Mouse (Mus musculus): Measurements from ENCODE around the gene Tex2.
"Not testable (repeated sequence)": the region's sequence is repeated elsewhere in the genome, so short reads cannot be mapped to it uniquely, and the experiment has no call there.

The Tex2 gene

DNA sequence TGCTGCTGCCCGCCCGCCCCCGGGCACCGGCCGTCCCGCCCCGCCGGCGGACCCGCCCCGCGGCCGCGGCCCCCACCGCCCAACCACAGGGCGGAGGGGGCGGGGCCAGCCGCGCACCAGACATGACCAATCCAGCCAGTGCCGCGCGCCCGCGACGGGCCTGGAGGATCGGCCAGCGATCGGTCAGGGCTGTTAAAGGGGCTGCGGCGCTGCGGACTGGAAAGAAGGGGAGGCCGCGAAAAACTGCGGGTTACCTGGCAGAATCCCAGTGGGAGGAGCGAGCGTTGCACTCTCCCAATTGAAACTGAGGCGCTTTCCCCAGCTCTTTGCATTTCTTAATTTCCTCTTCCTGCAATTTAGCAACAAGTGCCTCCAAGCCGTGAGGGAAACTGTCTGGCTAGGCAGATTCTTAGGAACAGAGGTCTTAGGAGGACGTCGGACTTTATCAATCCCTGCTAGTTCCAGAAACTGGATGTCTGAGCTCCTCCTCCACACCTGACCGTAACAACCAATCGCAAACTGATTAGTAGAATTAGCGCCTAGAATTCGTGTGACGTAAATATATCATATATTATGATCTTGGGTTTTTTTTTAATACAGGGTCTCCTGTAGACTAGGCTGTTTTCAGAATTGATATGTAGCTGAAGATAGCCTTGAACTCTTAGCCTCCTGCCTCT lies at the start of gene Tex2:
Gene Tex2, minus strand, starts transcription at position 463 of the 677 bp plus-strand sequence.
- DNase-seq (ENCODE audit: extremely low read depth, low read depth), result peak; percentile 87

GRCm38 (mm10) chr11:106662634-106663407 lies 49.6 kb upstream of the Tex2 start:
- no peak for DNase-seq (ENCODE audit: extremely low read depth, low read depth)

DNA sequence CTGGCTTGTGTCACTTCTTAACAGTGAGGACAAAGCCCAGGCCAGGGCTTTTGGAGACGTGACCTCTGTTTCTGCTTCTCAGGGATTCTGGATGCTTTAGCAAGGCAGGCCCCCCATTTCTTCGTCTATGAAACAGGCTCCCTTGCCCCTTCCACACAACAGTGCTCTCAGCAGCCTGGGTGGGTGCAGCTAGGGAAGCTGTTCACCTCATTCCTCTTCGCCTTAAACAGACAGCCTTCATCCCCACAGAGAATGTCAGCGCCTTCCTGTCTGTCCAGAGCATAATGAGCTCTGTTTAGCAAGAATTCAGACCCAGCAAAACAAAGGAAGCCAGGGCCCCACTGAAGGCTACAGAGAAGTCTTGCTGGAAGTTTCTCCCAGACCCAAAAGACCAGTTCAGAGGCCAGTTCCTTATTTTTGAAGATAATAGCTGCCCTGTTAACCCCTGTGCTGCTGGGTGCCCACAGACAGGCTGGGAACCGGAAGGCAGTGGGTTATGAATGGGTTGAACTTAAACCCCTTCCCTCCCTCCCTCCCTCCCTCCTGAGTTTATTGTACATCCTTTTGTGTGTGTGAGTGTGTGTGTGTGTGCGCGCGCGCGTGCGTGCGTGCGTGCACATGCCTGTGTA lies 47.3 kb upstream of the Tex2 start:
- DNase-seq (ENCODE audit: extremely low read depth, low read depth), result no peak

DNA sequence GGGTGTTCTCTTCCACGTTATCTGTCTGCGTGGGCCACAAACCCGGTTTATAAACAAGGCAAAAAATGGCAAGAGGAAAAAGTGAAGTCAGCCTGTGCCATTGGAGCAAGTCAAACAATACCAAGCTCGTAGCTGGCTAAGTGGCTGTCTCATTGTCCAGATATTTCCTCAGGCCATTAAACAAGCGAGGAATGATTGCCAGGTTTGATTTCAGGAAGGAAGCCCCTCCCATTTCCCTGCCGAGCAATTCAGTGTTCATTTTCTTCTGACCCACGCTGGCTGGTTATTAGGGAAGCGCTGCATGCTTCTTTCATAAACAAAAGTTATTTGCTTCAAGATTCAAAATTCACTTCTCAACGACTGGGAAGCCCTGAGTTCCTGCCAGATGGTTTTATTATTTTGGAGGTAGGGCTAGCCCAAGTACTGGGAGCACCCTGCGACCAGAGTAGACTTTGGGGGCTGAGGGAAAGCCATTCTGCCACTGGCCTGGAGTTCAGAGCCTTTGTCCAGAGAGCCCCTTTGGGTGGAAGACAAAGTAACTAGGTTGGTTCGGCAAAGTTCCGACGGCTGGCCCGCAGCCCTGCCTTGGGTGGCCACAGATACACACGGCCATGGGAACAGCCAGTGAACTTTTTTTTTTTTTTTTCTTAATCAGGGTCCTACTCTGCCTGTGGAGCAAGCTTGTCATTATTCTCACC lies 46.5 kb upstream of the Tex2 start:
- no peak for DNase-seq (ENCODE audit: extremely low read depth, low read depth)

GRCm38 (mm10) chr11:106658051-106658880 lies 45.0 kb upstream of the Tex2 start:
- DNase-seq (ENCODE audit: extremely low read depth, low read depth), result no peak

DNA sequence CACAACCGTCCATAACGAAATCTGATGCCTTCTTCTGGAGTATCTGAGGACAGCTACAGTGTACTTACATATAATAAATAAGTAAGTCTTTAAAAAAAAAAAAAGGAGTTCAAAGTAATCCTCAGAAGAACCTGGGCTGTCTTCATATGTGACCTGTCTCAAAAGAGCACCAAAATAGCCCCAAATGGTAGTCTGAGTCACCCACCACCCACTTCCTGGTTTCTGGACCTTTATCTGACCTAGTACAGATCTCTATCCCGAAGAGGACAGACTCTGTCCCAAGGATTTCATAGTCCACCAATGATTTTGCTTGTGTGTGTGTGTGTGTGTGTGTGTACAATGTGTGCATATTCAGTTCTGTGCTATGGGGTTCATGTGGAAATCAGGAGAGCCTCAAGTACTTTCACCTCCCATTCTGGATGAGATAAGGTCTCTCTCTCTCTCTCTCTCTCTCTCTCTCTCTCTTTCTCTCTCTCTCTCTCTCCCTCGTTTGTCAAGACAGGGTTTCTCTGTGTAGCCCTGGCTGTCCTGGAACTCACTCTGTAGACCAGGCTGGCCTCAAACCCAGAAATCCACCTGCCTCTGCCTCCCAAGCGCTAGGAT lies 43.8 kb upstream of the Tex2 start:
- not testable (repeated sequence) for DNase-seq (ENCODE audit: extremely low read depth, low read depth)

DNA sequence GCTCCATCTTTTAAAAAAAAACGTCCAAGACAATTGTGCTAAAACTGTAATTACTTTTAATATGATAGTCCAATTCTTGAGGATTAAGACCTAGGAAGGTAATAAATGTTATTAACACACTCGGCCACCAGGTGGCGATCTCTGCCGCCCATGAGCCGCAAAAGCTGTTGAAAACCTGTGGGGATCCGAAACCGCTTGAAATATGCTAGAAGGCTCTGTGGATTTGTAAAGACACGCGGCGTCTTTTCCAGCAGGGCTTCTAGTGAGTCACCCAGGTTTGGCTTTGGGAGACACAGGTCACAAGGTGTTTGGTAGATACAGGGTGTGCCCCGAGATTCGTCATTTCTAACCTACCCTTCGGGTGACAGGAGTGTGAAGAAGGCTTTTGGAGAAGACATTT lies 35.1 kb upstream of the Tex2 start:
- peak; percentile 61 for DNase-seq (ENCODE audit: extremely low read depth, low read depth)

GRCm38 (mm10) chr11:106642966-106643637 lies 29.9 kb upstream of the Tex2 start:
- DNase-seq (ENCODE audit: extremely low read depth, low read depth), result no peak

GRCm38 (mm10) chr11:106641580-106641979 lies 28.4 kb upstream of the Tex2 start:
- no peak for DNase-seq (ENCODE audit: extremely low read depth, low read depth)

DNA sequence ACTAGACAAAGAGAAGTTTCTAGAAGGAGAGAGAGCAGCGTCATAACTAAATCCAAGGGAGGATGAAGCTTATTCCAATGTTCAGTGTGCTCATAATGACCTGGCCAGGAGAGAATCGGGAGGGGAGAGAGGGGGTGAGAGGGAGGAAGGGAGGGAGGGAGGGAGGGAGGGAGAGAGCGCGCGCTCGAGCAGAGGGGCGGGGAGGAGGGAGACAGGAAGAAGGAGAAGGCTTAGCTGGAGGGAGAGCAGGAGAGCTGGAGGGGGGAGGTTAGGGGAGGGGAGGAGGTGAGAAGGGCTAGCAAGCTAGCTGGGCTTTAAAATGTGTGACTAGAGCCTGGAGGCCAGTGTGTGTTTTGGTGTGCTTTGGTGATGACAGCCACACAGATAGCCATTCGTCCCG lies 26.8 kb upstream of the Tex2 start:
- no peak for DNase-seq (ENCODE audit: extremely low read depth, low read depth)

GRCm38 (mm10) chr11:106639356-106639692 lies 26.1 kb upstream of the Tex2 start:
- DNase-seq (ENCODE audit: extremely low read depth, low read depth), result no peak

DNA sequence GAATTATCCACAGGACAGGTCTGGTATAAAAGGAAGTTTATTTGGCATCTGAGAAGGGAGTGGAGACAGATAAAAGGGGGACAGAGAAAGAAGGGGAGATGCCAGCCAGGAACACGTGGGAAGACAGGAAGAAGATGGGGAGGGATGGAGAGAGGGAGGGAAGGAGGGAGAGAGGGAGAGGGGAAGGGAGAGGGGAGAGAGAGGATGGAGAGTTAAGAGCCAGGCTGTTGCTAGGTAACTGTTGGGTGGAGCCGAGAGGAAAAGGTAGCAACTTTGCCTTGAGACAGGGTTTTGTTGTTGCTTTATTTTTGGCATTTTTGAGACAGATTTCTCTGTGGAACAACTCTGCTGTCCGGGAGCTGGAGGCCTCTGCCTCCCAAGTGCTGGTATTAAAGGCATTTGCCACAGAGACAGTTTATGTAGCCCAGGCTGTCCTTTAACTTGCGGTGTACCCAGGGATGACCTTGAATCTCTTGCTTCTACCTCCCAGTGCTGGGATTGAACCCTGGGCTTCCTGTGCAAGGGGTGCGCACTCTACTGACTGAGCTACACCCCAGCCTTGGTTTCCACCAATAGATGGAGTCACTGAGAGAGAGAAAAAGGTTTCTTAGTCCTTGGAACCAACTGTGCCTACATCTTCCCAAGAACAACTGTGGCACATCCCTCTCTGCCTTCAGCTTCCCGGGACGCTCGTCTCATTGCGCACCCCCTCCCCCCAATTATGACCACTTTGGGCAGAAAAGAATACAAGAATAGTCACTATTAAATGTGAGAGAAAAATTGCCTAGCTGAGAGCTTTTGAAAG lies 25.5 kb upstream of the Tex2 start:
- DNase-seq (ENCODE audit: extremely low read depth, low read depth), result no peak

DNA sequence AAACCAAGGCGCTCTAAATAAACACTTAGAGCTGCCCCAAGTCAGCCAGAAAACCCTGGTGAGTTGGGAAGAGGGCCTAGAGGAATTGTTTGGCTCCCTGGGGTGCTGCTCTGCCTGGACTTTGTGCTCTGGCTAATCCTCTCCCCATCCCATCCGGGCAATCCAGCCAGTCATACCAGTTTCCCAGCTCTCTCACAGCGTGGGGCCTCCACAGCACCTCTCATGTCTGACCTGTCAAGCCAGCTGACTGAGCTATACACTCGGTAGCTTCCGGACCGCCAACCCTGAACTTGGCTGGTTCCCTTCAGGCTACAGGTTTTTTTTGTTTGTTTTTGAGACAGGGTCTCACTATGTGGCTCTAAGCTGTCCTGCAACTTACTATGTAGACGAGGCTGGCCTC lies 24.5 kb upstream of the Tex2 start:
- DNase-seq (ENCODE audit: extremely low read depth, low read depth), result no peak

DNA sequence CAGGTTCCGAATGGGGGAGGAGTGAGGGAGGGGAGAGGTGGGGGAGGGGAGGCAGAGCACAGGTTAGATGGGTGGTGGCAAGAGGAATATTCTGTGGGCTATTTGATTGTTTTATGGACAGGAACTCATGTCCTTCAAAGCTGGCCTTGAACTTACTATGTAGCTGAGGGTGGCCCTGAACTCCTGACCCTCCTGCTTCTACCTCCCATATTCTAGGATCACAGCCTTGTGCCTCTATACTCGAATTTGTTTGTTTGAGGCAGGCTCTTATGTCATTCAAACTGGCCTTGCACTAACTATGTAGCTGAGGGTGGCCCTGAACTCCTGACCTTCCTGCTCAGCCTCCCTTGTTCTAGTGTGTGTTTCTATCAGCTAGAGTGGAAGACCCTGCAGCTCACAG lies 22.7 kb upstream of the Tex2 start:
- DNase-seq (ENCODE audit: extremely low read depth, low read depth), result no peak

- not testable (repeated sequence) for DNase-seq (ENCODE audit: extremely low read depth, low read depth)
Measured at GRCm38 (mm10) chr11:106634175-106634574, 21.0 kb upstream of the Tex2 start.

DNA sequence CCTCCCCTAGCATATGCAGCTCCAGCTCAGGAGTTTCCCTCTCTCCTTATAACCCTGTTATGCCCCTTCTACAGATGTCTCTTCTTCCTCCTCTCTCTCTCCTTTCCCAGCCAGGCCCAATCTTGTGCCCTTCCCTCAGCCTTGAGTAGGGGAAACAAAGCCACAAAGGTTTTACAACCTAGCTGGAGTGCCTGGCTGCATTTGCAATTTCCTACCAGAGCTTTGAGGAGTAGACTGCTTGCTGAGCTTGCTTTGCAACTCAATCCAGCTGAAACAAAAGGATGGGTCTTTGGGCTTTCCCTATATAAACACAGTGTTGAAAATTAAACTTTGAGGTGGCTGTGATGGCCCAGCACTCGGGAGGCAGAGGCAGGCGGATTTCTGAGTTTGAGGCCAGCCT lies 20.2 kb upstream of the Tex2 start:
- DNase-seq (ENCODE audit: extremely low read depth, low read depth), result no peak

GRCm38 (mm10) chr11:106627692-106628091 lies 14.5 kb upstream of the Tex2 start:
- DNase-seq (ENCODE audit: extremely low read depth, low read depth), result peak; percentile 44

DNA sequence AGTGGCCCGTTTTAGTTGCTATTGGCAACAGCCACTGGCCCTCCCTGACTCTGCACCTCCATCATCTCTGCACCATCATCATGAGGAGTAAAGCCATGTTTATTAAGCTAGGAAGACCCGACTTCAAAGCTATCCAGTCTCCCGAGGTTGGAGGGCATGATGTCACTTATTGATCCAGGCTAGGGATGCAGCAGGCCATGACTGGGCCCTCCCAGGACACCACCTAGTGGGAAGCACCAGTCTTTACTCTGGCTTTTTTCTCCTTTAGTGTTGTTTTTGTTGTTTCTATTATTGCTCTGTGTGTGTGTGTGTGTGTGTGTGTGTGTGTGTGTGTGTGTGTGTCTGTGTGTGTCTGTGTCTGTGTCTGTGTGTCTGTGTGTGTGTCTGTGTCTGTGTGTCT lies 12.4 kb upstream of the Tex2 start:
- no peak for DNase-seq (ENCODE audit: extremely low read depth, low read depth)

DNA sequence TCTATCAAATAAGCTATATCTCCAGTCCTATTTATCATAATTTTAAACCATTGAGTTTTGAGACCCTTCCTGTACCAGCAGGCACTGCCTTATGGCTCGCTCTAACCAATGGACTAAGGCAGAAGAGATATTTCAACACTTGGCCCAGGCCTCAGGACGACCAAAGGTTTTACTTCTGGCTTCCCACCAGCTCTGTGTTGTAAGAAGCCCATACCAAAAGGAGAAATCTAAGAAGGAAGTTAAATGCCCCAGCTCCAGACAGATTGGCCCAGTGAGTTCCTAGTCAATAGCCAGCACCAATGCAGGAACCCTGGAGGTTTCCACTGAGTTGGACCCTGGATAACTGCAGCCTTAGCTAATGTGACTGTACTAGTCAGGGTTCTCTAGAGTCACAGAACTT lies 10.4 kb upstream of the Tex2 start:
- DNase-seq (ENCODE audit: extremely low read depth, low read depth), result no peak

Measured in MEL-GATA-1-ER (cell line).